Mouse (Mus musculus): ENCODE results near the gene Lmtk2. TPM values are rescaled to one million over a fixed set of nuclear protein-coding genes. Genes with fewer than 3 reads are reported as not detected.

Lmtk2 gene
- total RNA-seq, 2 experiments from 2014 or later, result 33.6 to 34.1 TPM

- no peak for DNase-seq
These were observed 5.9 kb downstream of the Lmtk2 start for GRCm38 (mm10) chr5:144106130-144106510.

GRCm38 (mm10) chr5:144109201-144109600 is 9.0 kb downstream of the Lmtk2 start:
- peak; percentile 25 to 34 for DNase-seq

- DNase-seq, result peak in 1 of 2 experiments; percentile 39
These were observed 12.6 kb downstream of the Lmtk2 start for GRCm38 (mm10) chr5:144112574-144113438.

- no peak for DNase-seq
These were observed 13.8 kb downstream of the Lmtk2 start for GRCm38 (mm10) chr5:144114068-144114467.

GRCm38 (mm10) chr5:144114970-144115627 is 14.9 kb downstream of the Lmtk2 start:
- DNase-seq, result no peak

- DNase-seq, result no peak
These were observed 15.4 kb downstream of the Lmtk2 start for GRCm38 (mm10) chr5:144115628-144115977.

GRCm38 (mm10) chr5:144118271-144118670 is 18.0 kb downstream of the Lmtk2 start:
- no peak for DNase-seq

GRCm38 (mm10) chr5:144119286-144119685 is 19.1 kb downstream of the Lmtk2 start:
- DNase-seq, result no peak

GRCm38 (mm10) chr5:144121489-144121888 is 21.3 kb downstream of the Lmtk2 start:
- DNase-seq, result no peak

- peak in 1 of 2 experiments; percentile 26 for DNase-seq
These were observed 25.9 kb downstream of the Lmtk2 start for GRCm38 (mm10) chr5:144125979-144126755.

GRCm38 (mm10) chr5:144143531-144143930 is 43.3 kb downstream of the Lmtk2 start:
- DNase-seq, result no peak

GRCm38 (mm10) chr5:144146898-144147297 is 46.7 kb downstream of the Lmtk2 start:
- no peak for DNase-seq

GRCm38 (mm10) chr5:144149530-144149929 is 49.3 kb downstream of the Lmtk2 start:
- no peak for DNase-seq

GRCm38 (mm10) chr5:144151270-144151669 is 51.0 kb downstream of the Lmtk2 start:
- no peak for DNase-seq

- DNase-seq, result peak; percentile 54 to 77
These were observed 54.3 kb downstream of the Lmtk2 start for GRCm38 (mm10) chr5:144154528-144154927.

GRCm38 (mm10) chr5:144158604-144159003 is 58.4 kb downstream of the Lmtk2 start:
- DNase-seq, result peak; percentile 89

- DNase-seq, result no peak
These were observed 58.9 kb downstream of the Lmtk2 start for GRCm38 (mm10) chr5:144159137-144159536.

- DNase-seq, result no peak
These were observed 62.0 kb downstream of the Lmtk2 start for GRCm38 (mm10) chr5:144162080-144162812.

- DNase-seq, result no peak
These were observed 62.7 kb downstream of the Lmtk2 start for GRCm38 (mm10) chr5:144162813-144163517.

GRCm38 (mm10) chr5:144165756-144166155 is 65.5 kb downstream of the Lmtk2 start:
- DNase-seq, result no peak

GRCm38 (mm10) chr5:144169275-144169975 is 69.2 kb downstream of the Lmtk2 start:
- no peak for DNase-seq
